Mouse (Mus musculus): ENCODE results near the gene Vti1a. TPM values are rescaled to one million over a fixed set of nuclear protein-coding genes. Genes with fewer than 3 reads are reported as not detected.

Gene Vti1a
- total and polyA plus RNA-seq, 2 experiments from 2014 or later: 28.2 to 37.6 TPM

GRCm38 (mm10) chr19:55295075-55295474 is 21.0 kb upstream of the Vti1a start:
- WGBS: 93% methylated on average over 9 of the region's 9 CpGs
- DNase-seq (ENCODE audit: low spot score) (no peak), ATAC-seq (no peak)
- Histone ChIP-seq H3K9ac (replicated peaks; ENCODE audit: low read length) (no peak overlapping the region), H3K36me3 (ENCODE audit: insufficient read depth, low read length) (peaks cover 9% of the 10 kb centered on the region; the same call in 1 of the 2 replicates), H3K27me3 (ENCODE audit: insufficient read depth, low read length) (no peaks in the 10 kb centered on the region), H3K27ac (no peak overlapping the region), H3K4me3 (ENCODE audit: low read length) (no peak overlapping the region), H3K4me2 (ENCODE audit: low read depth, low read length) (no peak overlapping the region), H3K9me3 (ENCODE audit: low read length) (no peaks in the 10 kb centered on the region), H3K4me1 (ENCODE audit: insufficient read depth, low read length) (no peaks in the 10 kb centered on the region)
- TF ChIP-seq CTCF (IDR thresholded peaks at IDR 0.05; ENCODE audit: low read depth): no peak

GRCm38 (mm10) chr19:55295556-55295955 is 20.5 kb upstream of the Vti1a start:
- Histone ChIP-seq H3K36me3 (ENCODE audit: insufficient read depth, low read length) (peaks cover 9% of the 10 kb centered on the region; the same call in 1 of the 2 replicates), H3K4me1 (ENCODE audit: insufficient read depth, low read length) (no peaks in the 10 kb centered on the region), H3K27me3 (ENCODE audit: insufficient read depth, low read length) (no peaks in the 10 kb centered on the region), H3K9me3 (ENCODE audit: low read length) (no peaks in the 10 kb centered on the region), H3K4me2 (ENCODE audit: low read depth, low read length) (no peak overlapping the region), H3K27ac (no peak overlapping the region), H3K4me3 (ENCODE audit: low read length) (no peak overlapping the region), H3K9ac (replicated peaks; ENCODE audit: low read length) (no peak overlapping the region)
- DNase-seq (ENCODE audit: low spot score): no peak
- 88% methylated on average over 3 of the region's 3 CpGs for WGBS
- no peak for ATAC-seq
- TF ChIP-seq CTCF (IDR thresholded peaks at IDR 0.05; ENCODE audit: low read depth): no peak

- H3K9me3 ChIP-seq (ENCODE audit: low read length): no peaks in the 10 kb centered on the region
- H3K4me3 ChIP-seq (ENCODE audit: low read length): no peak overlapping the region
- WGBS: 95% methylated on average over 2 of the region's 2 CpGs
- H3K9ac ChIP-seq (replicated peaks; ENCODE audit: low read length): no peak overlapping the region
- H3K4me1 ChIP-seq (ENCODE audit: insufficient read depth, low read length): no peaks in the 10 kb centered on the region
- ATAC-seq (no peak), DNase-seq (ENCODE audit: low spot score) (no peak)
- H3K27ac ChIP-seq: no peak overlapping the region
- H3K4me2 ChIP-seq (ENCODE audit: low read depth, low read length): no peak overlapping the region
- H3K36me3 ChIP-seq (ENCODE audit: insufficient read depth, low read length): peaks cover 13% of the 10 kb centered on the region; the same call in 1 of the 2 replicates
- TF ChIP-seq CTCF (IDR thresholded peaks at IDR 0.05; ENCODE audit: low read depth): no peak
- H3K27me3 ChIP-seq (ENCODE audit: insufficient read depth, low read length): no peaks in the 10 kb centered on the region
Observed at GRCm38 (mm10) chr19:55296301-55296700, 19.8 kb upstream of the Vti1a start.

- no peak for ATAC-seq
- no peak overlapping the region for H3K27ac ChIP-seq
- 99% methylated on average over 2 of the region's 2 CpGs for WGBS
- H3K4me2 ChIP-seq (ENCODE audit: low read depth, low read length): no peak overlapping the region
- no peak for DNase-seq (ENCODE audit: low spot score)
- no peaks in the 10 kb centered on the region for H3K4me1 ChIP-seq (ENCODE audit: insufficient read depth, low read length)
- no peaks in the 10 kb centered on the region for H3K27me3 ChIP-seq (ENCODE audit: insufficient read depth, low read length)
- peaks cover 22% of the 10 kb centered on the region for H3K36me3 ChIP-seq (ENCODE audit: insufficient read depth, low read length)
- H3K4me3 ChIP-seq (ENCODE audit: low read length): no peak overlapping the region
- no peak overlapping the region for H3K9ac ChIP-seq (replicated peaks; ENCODE audit: low read length)
- TF ChIP-seq CTCF (IDR thresholded peaks at IDR 0.05; ENCODE audit: low read depth): no peak
- no peaks in the 10 kb centered on the region for H3K9me3 ChIP-seq (ENCODE audit: low read length)
Observed at GRCm38 (mm10) chr19:55297489-55297888, 18.6 kb upstream of the Vti1a start.

- H3K27me3 ChIP-seq (ENCODE audit: insufficient read depth, low read length): no peaks in the 10 kb centered on the region
- H3K4me3 ChIP-seq (ENCODE audit: low read length): no peak overlapping the region
- ATAC-seq: no peak
- WGBS: 86% methylated on average over 5 of the region's 5 CpGs
- H3K4me2 ChIP-seq (ENCODE audit: low read depth, low read length): no peak overlapping the region
- no peaks in the 10 kb centered on the region for H3K9me3 ChIP-seq (ENCODE audit: low read length)
- H3K36me3 ChIP-seq (ENCODE audit: insufficient read depth, low read length): peaks cover 26% of the 10 kb centered on the region
- no peak overlapping the region for H3K27ac ChIP-seq
- TF ChIP-seq CTCF (IDR thresholded peaks at IDR 0.05; ENCODE audit: low read depth): no peak
- no peak overlapping the region for H3K9ac ChIP-seq (replicated peaks; ENCODE audit: low read length)
- no peaks in the 10 kb centered on the region for H3K4me1 ChIP-seq (ENCODE audit: insufficient read depth, low read length)
- no peak for DNase-seq (ENCODE audit: low spot score)
Observed at GRCm38 (mm10) chr19:55297961-55298360, 18.1 kb upstream of the Vti1a start.

- H3K36me3 ChIP-seq (ENCODE audit: insufficient read depth, low read length): peaks cover 31% of the 10 kb centered on the region
- no peak for ATAC-seq
- no peaks in the 10 kb centered on the region for H3K4me1 ChIP-seq (ENCODE audit: insufficient read depth, low read length)
Observed at GRCm38 (mm10) chr19:55299378-55299777, 16.7 kb upstream of the Vti1a start.

GRCm38 (mm10) chr19:55300525-55300924 is 15.6 kb upstream of the Vti1a start:
- peaks cover 31% of the 10 kb centered on the region for H3K36me3 ChIP-seq (ENCODE audit: insufficient read depth, low read length)
- DNase-seq (ENCODE audit: low spot score) (no peak), ATAC-seq (no peak)
- no peaks in the 10 kb centered on the region for H3K27me3 ChIP-seq (ENCODE audit: insufficient read depth, low read length)
- no peak overlapping the region for H3K27ac ChIP-seq
- H3K4me3 ChIP-seq (ENCODE audit: low read length): no peak overlapping the region
- H3K4me2 ChIP-seq (ENCODE audit: low read depth, low read length): no peak overlapping the region
- WGBS: 81% methylated on average over 3 of the region's 3 CpGs
- H3K4me1 ChIP-seq (ENCODE audit: insufficient read depth, low read length): no peaks in the 10 kb centered on the region
- no peaks in the 10 kb centered on the region for H3K9me3 ChIP-seq (ENCODE audit: low read length)
- no peak overlapping the region for H3K9ac ChIP-seq (replicated peaks; ENCODE audit: low read length)
- no peak for TF ChIP-seq CTCF (IDR thresholded peaks at IDR 0.05; ENCODE audit: low read depth)

More at GRCm38 (mm10) chr19:55299378-55299777, 16.7 kb upstream of the Vti1a start:
- Histone ChIP-seq H3K27me3 (ENCODE audit: insufficient read depth, low read length) (no peaks in the 10 kb centered on the region), H3K9ac (replicated peaks; ENCODE audit: low read length) (no peak overlapping the region), H3K4me2 (ENCODE audit: low read depth, low read length) (no peak overlapping the region), H3K27ac (no peak overlapping the region), H3K9me3 (ENCODE audit: low read length) (no peaks in the 10 kb centered on the region), H3K4me3 (ENCODE audit: low read length) (no peak overlapping the region)
- DNase-seq (ENCODE audit: low spot score): no peak
- TF ChIP-seq CTCF (IDR thresholded peaks at IDR 0.05; ENCODE audit: low read depth): no peak
- 85% methylated on average over 1 of the region's 1 CpGs for WGBS

Measured in hindbrain, postnatal 0 days (tissue).